Mouse (Mus musculus): Measurements from ENCODE around the gene Exoc6b.

DNA sequence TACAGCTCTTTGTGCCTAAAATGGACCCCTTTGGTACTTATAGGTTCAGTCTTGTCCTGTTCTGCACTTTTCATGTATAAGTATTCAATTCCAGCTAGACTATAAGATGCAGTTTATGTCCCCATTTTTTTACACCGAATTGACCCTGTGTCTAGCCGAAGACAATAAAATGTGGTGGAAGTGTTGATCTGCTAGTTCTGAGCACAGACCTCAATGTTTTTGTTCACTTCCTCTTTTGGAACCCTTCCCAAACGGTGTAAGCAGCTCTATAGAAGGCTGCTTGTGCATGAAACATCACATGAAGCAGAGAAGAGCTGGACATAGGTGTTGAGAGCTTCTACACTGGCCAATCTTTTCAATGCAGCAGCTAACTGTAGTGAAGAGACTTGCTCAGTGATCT, 327.1 kb downstream of the Exoc6b start:
- TF ChIP-seq CTCF (IDR thresholded peaks at IDR 0.05; ENCODE audit: low read depth), result no peak
- TF ChIP-seq EP300 (IDR thresholded peaks at IDR 0.05; ENCODE audit: low read depth), result no peak
